Mouse (Mus musculus): ENCODE measurements around the gene Prx. TPM values are rescaled to one million over a fixed set of nuclear protein-coding genes. Genes with fewer than 3 reads are reported as not detected.

The Prx gene
- polyA plus RNA-seq, 2 experiments = 2.1 to 6.6 TPM

GRCm38 (mm10) chr7:27508648-27509005 lies 9.5 kb downstream of the Prx start:
- DNase-seq (ENCODE audit: low spot score) = peak; percentile 73
- Histone ChIP-seq H3K27ac (replicated peaks; ENCODE audit: low read depth, low read length) (peak overlapping the region; percentile 59), H3K9ac (ENCODE audit: low read depth, low read length, severe bottlenecking) (no peak overlapping the region), H3K36me3 (ENCODE audit: control insufficient read depth, insufficient read depth, low read length) (no peaks in the 10 kb centered on the region), H3K4me1 (ENCODE audit: control insufficient read depth, insufficient read depth, low read length) (no peaks in the 10 kb centered on the region; the same call in 1 of the 2 replicates), H3K9me3 (ENCODE audit: control insufficient read depth, low read length) (no peaks in the 10 kb centered on the region), H3K27me3 (ENCODE audit: control insufficient read depth, insufficient read depth, low read length) (no peaks in the 10 kb centered on the region), H3K4me2 (replicated peaks; ENCODE audit: low read depth, low read length, severe bottlenecking) (peak overlapping the region; percentile 57), H3K4me3 (replicated peaks; ENCODE audit: low read length) (peak overlapping the region; percentile 53)
- TF ChIP-seq POLR2A (IDR thresholded peaks at IDR 0.05; ENCODE audit: borderline replicate concordance, extremely low read depth, insufficient read depth, insufficient read length) = no peak
- WGBS = 25% methylated on average over 6 of the region's 6 CpGs
- ATAC-seq (ENCODE audit: low FRiP score, low read depth) = peak; percentile 5; the same call in 1 of the 2 replicates

GRCm38 (mm10) chr7:27510809-27511208 lies 11.7 kb downstream of the Prx start:
- no peak for TF ChIP-seq POLR2A (IDR thresholded peaks at IDR 0.05; ENCODE audit: borderline replicate concordance, extremely low read depth, insufficient read depth, insufficient read length)
- no peaks in the 10 kb centered on the region for H3K27me3 ChIP-seq (ENCODE audit: control insufficient read depth, insufficient read depth, low read length)
- no peak overlapping the region for H3K4me2 ChIP-seq (replicated peaks; ENCODE audit: low read depth, low read length, severe bottlenecking)
- 82% methylated on average over 2 of the region's 2 CpGs for WGBS
- no peak overlapping the region for H3K27ac ChIP-seq (replicated peaks; ENCODE audit: low read depth, low read length)
- no peaks in the 10 kb centered on the region for H3K36me3 ChIP-seq (ENCODE audit: control insufficient read depth, insufficient read depth, low read length)
- H3K4me1 ChIP-seq (ENCODE audit: control insufficient read depth, insufficient read depth, low read length) = no peaks in the 10 kb centered on the region; the same call in 1 of the 2 replicates
- no peaks in the 10 kb centered on the region for H3K9me3 ChIP-seq (ENCODE audit: control insufficient read depth, low read length)
- no peak overlapping the region for H3K4me3 ChIP-seq (replicated peaks; ENCODE audit: low read length)
- no peak for ATAC-seq (ENCODE audit: low FRiP score, low read depth)
- no peak overlapping the region for H3K9ac ChIP-seq (ENCODE audit: low read depth, low read length, severe bottlenecking)
- no peak for DNase-seq (ENCODE audit: low spot score)

GRCm38 (mm10) chr7:27514961-27515360 lies 15.8 kb downstream of the Prx start:
- WGBS = 71% methylated on average over 9 of the region's 9 CpGs
- Histone ChIP-seq H3K4me2 (replicated peaks; ENCODE audit: low read depth, low read length, severe bottlenecking) (no peak overlapping the region), H3K9me3 (ENCODE audit: control insufficient read depth, low read length) (no peaks in the 10 kb centered on the region), H3K4me3 (replicated peaks; ENCODE audit: low read length) (no peak overlapping the region), H3K4me1 (ENCODE audit: control insufficient read depth, insufficient read depth, low read length) (no peaks in the 10 kb centered on the region), H3K36me3 (ENCODE audit: control insufficient read depth, insufficient read depth, low read length) (peaks cover 8% of the 10 kb centered on the region; the same call in 1 of the 2 replicates), H3K27me3 (ENCODE audit: control insufficient read depth, insufficient read depth, low read length) (no peaks in the 10 kb centered on the region), H3K9ac (ENCODE audit: low read depth, low read length, severe bottlenecking) (no peak overlapping the region), H3K27ac (replicated peaks; ENCODE audit: low read depth, low read length) (no peak overlapping the region)
- no peak for ATAC-seq (ENCODE audit: low FRiP score, low read depth)
- no peak for TF ChIP-seq POLR2A (IDR thresholded peaks at IDR 0.05; ENCODE audit: borderline replicate concordance, extremely low read depth, insufficient read depth, insufficient read length)
- DNase-seq (ENCODE audit: low spot score) = no peak

- WGBS = 88% methylated on average over 9 of the region's 9 CpGs
- Histone ChIP-seq H3K4me1 (ENCODE audit: control insufficient read depth, insufficient read depth, low read length) (no peaks in the 10 kb centered on the region), H3K4me2 (replicated peaks; ENCODE audit: low read depth, low read length, severe bottlenecking) (no peak overlapping the region)
Observed at GRCm38 (mm10) chr7:27518314-27518713, 19.2 kb downstream of the Prx start.

GRCm38 (mm10) chr7:27520104-27520503 lies 21.0 kb downstream of the Prx start:
- no peaks in the 10 kb centered on the region for H3K9me3 ChIP-seq (ENCODE audit: control insufficient read depth, low read length)
- H3K9ac ChIP-seq (ENCODE audit: low read depth, low read length, severe bottlenecking) = no peak overlapping the region
- no peak for ATAC-seq (ENCODE audit: low FRiP score, low read depth)
- no peaks in the 10 kb centered on the region for H3K4me1 ChIP-seq (ENCODE audit: control insufficient read depth, insufficient read depth, low read length)
- DNase-seq (ENCODE audit: low spot score) = no peak
- H3K4me2 ChIP-seq (replicated peaks; ENCODE audit: low read depth, low read length, severe bottlenecking) = no peak overlapping the region
- TF ChIP-seq POLR2A (IDR thresholded peaks at IDR 0.05; ENCODE audit: borderline replicate concordance, extremely low read depth, insufficient read depth, insufficient read length) = no peak
- H3K4me3 ChIP-seq (replicated peaks; ENCODE audit: low read length) = no peak overlapping the region
- H3K27me3 ChIP-seq (ENCODE audit: control insufficient read depth, insufficient read depth, low read length) = no peaks in the 10 kb centered on the region
- H3K36me3 ChIP-seq (ENCODE audit: control insufficient read depth, insufficient read depth, low read length) = peaks cover 8% of the 10 kb centered on the region; the same call in 1 of the 2 replicates
- no peak overlapping the region for H3K27ac ChIP-seq (replicated peaks; ENCODE audit: low read depth, low read length)

More at GRCm38 (mm10) chr7:27518314-27518713, 19.2 kb downstream of the Prx start:
- TF ChIP-seq POLR2A (IDR thresholded peaks at IDR 0.05; ENCODE audit: borderline replicate concordance, extremely low read depth, insufficient read depth, insufficient read length) = no peak
- no peaks in the 10 kb centered on the region for H3K9me3 ChIP-seq (ENCODE audit: control insufficient read depth, low read length)
- H3K4me3 ChIP-seq (replicated peaks; ENCODE audit: low read length) = no peak overlapping the region
- no peak for DNase-seq (ENCODE audit: low spot score)
- peaks cover 8% of the 10 kb centered on the region; the same call in 1 of the 2 replicates for H3K36me3 ChIP-seq (ENCODE audit: control insufficient read depth, insufficient read depth, low read length)
- H3K27me3 ChIP-seq (ENCODE audit: control insufficient read depth, insufficient read depth, low read length) = no peaks in the 10 kb centered on the region
- no peak overlapping the region for H3K9ac ChIP-seq (ENCODE audit: low read depth, low read length, severe bottlenecking)
- no peak for ATAC-seq (ENCODE audit: low FRiP score, low read depth)
- no peak overlapping the region for H3K27ac ChIP-seq (replicated peaks; ENCODE audit: low read depth, low read length)

GRCm38 (mm10) chr7:27520599-27520998 lies 21.5 kb downstream of the Prx start:
- WGBS = 65% methylated on average over 1 of the region's 1 CpGs
- Histone ChIP-seq H3K36me3 (ENCODE audit: control insufficient read depth, insufficient read depth, low read length) (peaks cover 8% of the 10 kb centered on the region; the same call in 1 of the 2 replicates), H3K9me3 (ENCODE audit: control insufficient read depth, low read length) (no peaks in the 10 kb centered on the region), H3K4me1 (ENCODE audit: control insufficient read depth, insufficient read depth, low read length) (no peaks in the 10 kb centered on the region), H3K4me2 (replicated peaks; ENCODE audit: low read depth, low read length, severe bottlenecking) (no peak overlapping the region), H3K9ac (ENCODE audit: low read depth, low read length, severe bottlenecking) (no peak overlapping the region), H3K27me3 (ENCODE audit: control insufficient read depth, insufficient read depth, low read length) (no peaks in the 10 kb centered on the region), H3K4me3 (replicated peaks; ENCODE audit: low read length) (no peak overlapping the region), H3K27ac (replicated peaks; ENCODE audit: low read depth, low read length) (no peak overlapping the region)
- DNase-seq (ENCODE audit: low spot score) (peak; percentile 30), ATAC-seq (ENCODE audit: low FRiP score, low read depth) (no peak)
- no peak for TF ChIP-seq POLR2A (IDR thresholded peaks at IDR 0.05; ENCODE audit: borderline replicate concordance, extremely low read depth, insufficient read depth, insufficient read length)
